8 mouse cellular contexts compared by ENCODE assay signal in genomic region chr19:55244791-55245231, GRCm38 (mm10). TPM values are rescaled to one million over a fixed set of nuclear protein-coding genes. Genes with fewer than 3 reads are reported as not detected.
A peak's percentile ranks its signal among the peaks of the same experiment; 100 is the strongest.
DNase-seq lines count a peak whose midpoint lies in the region; ATAC-seq lines count a peak whose summit lies in the region.

No protein-coding gene starts in this region.

- peak; percentile 72 to 73 for DNase-seq in cerebellum, postnatal 10 days
- DNase-seq in cerebellum, adult 9-11 months: no peak
- DNase-seq in adrenal gland, adult (ENCODE audit: inconsistent age in 2 of 2, low spot score in 1 of 2): peak; percentile 73 to 84
- DNase-seq in frontal cortex, postnatal 36 days (ENCODE audit: low spot score in 2 of 2): peak; percentile 54 to 68
- peak; percentile 44 to 68 for DNase-seq in left cerebral cortex, adult 9 months (ENCODE audit: low spot score in 2 of 2)
- no peak for DNase-seq in forebrain, embryonic 11.5 days (ENCODE audit: low spot score)

- H3K36me3 ChIP-seq in hindbrain, embryonic 16.5 days (ENCODE audit: control insufficient read depth, insufficient read depth, low read length): no peaks in the 10 kb centered on the region
- H3K36me3 ChIP-seq in forebrain, embryonic 11.5 days (ENCODE audit: control insufficient read depth, insufficient read depth, low read length): no peaks in the 10 kb centered on the region

- H3K27me3 ChIP-seq in hindbrain, embryonic 16.5 days (replicated peaks; ENCODE audit: control insufficient read depth, insufficient read depth, low read length): no peaks in the 10 kb centered on the region
- no peaks in the 10 kb centered on the region for H3K27me3 ChIP-seq in forebrain, embryonic 11.5 days (ENCODE audit: control insufficient read depth, insufficient read depth, low read length)

- no peak overlapping the region for H3K9ac ChIP-seq in hindbrain, embryonic 16.5 days (ENCODE audit: low read depth, low read length)
- no peak overlapping the region for H3K9ac ChIP-seq in forebrain, embryonic 11.5 days (ENCODE audit: low read length)

- H3K27ac ChIP-seq in hindbrain, embryonic 16.5 days (ENCODE audit: low read depth, low read length): no peak overlapping the region
- H3K27ac ChIP-seq in forebrain, embryonic 11.5 days (ENCODE audit: low read depth, low read length): no peak overlapping the region

- no peak overlapping the region for H3K4me3 ChIP-seq in hindbrain, embryonic 16.5 days (ENCODE audit: low read length)
- H3K4me3 ChIP-seq in forebrain, embryonic 11.5 days (ENCODE audit: low read depth, low read length): no peak overlapping the region

- ATAC-seq in hindbrain, embryonic 16.5 days: peak; percentile 72
- peak; percentile 85 for ATAC-seq in megakaryocyte progenitor cell, adult 5-6 weeks (replicated peaks; ENCODE audit: poor library complexity)
- no peak for ATAC-seq in forebrain, embryonic 11.5 days (replicated peaks; ENCODE audit: low FRiP score)

- no peaks in the 10 kb centered on the region for H3K4me1 ChIP-seq in hindbrain, embryonic 16.5 days (ENCODE audit: control insufficient read depth, insufficient read depth, low read depth, low read length)
- no peaks in the 10 kb centered on the region for H3K4me1 ChIP-seq in forebrain, embryonic 11.5 days (replicated peaks; ENCODE audit: control insufficient read depth, insufficient read depth, low read length)

- H3K9me3 ChIP-seq in hindbrain, embryonic 16.5 days (ENCODE audit: control insufficient read depth, low read length): no peaks in the 10 kb centered on the region
- H3K9me3 ChIP-seq in forebrain, embryonic 11.5 days (ENCODE audit: control insufficient read depth, low read length): no peaks in the 10 kb centered on the region

- H3K4me2 ChIP-seq in hindbrain, embryonic 16.5 days (ENCODE audit: low read length): no peak overlapping the region
- H3K4me2 ChIP-seq in forebrain, embryonic 11.5 days (ENCODE audit: low read depth, low read length, severe bottlenecking): no peak overlapping the region

- WGBS in hindbrain, embryonic 16.5 days: 25% methylated on average over 7 of the region's 7 CpGs
- WGBS in forebrain, embryonic 11.5 days: 26% methylated on average over 7 of the region's 7 CpGs

RNA-seq across cellular contexts. Expression of gene Gucy2g, which starts 3.8 kb away (rescaled TPM):
- 0.05 and 0.06 TPM in 2 replicates for polyA plus RNA-seq in hindbrain, embryonic 16.5 days (2015; fragmentation: Nextera tagmentation; extraction: Ambion mirVana)
- not detected in 2 replicates for total RNA-seq in megakaryocyte progenitor cell, adult 5-6 weeks (2015)
- total RNA-seq in megakaryocyte progenitor cell, adult 5-6 weeks (2017): not detected in 2 replicates
- not detected in 2 replicates for polyA plus RNA-seq in forebrain, embryonic 11.5 days (2014; fragmentation: Nextera tagmentation; extraction: Ambion mirVana)

RNA-seq across cellular contexts. Expression of gene Acsl5, which starts 6.9 kb away (rescaled TPM):
- polyA plus RNA-seq in hindbrain, embryonic 16.5 days (2015; fragmentation: Nextera tagmentation; extraction: Ambion mirVana): 19.7 and 20.1 TPM in 2 replicates
- 115 and 141 TPM in 2 replicates for total RNA-seq in megakaryocyte progenitor cell, adult 5-6 weeks (2015)
- total RNA-seq in megakaryocyte progenitor cell, adult 5-6 weeks (2017): 114 and 115 TPM in 2 replicates
- polyA plus RNA-seq in forebrain, embryonic 11.5 days (2014; fragmentation: Nextera tagmentation; extraction: Ambion mirVana): 19.7 and 20.9 TPM in 2 replicates

Comparison
In these comparisons a context has a peak if more than half of its experiments do, and no peak if none do; other contexts are left out.
1. DNase-seq: peak in cerebellum, postnatal 10 days (2 of 2), adrenal gland, adult (2 of 2), frontal cortex, postnatal 36 days (2 of 2) and left cerebral cortex, adult 9 months (2 of 2); none in cerebellum, adult 9-11 months (single experiment) and forebrain, embryonic 11.5 days (single experiment).